Mouse (Mus musculus) kidney, adult 2 months (tissue): ENCODE data around the gene Zfp28. TPM values are rescaled to one million over a fixed set of nuclear protein-coding genes. Genes with fewer than 3 reads are reported as not detected.

Experiments used
- DNase-seq: peaks from one replicate; pipeline ENCODE4 v3.0.0; 2021
- H3K27ac ChIP-seq: fragments of 200-500 bp; 2 replicates; pipeline ENCODE4 v1.5.1; 2012; ENCODE audit warnings: low read depth, low read length, control low read depth, inconsistent platforms; ENCODE audit not compliant: insufficient read depth
- H3K27me3 ChIP-seq: fragments of 200-500 bp; replicated peaks from 2 replicates; pipeline ENCODE4 v1.6.1; 2012; ENCODE audit warnings: mild to moderate bottlenecking, moderate library complexity, low read length, inconsistent platforms; ENCODE audit not compliant: control insufficient read depth, insufficient read depth
- H3K36me3 ChIP-seq: fragments of 200-500 bp; 2 replicates; pipeline ENCODE4 v1.6.1; 2012; ENCODE audit warnings: mild to moderate bottlenecking, moderate library complexity, low read length, inconsistent platforms; ENCODE audit not compliant: control insufficient read depth, insufficient read depth
- H3K4me1 ChIP-seq: fragments of 200-500 bp; 2 replicates; pipeline ENCODE4 v1.6.1; 2011; ENCODE audit warnings: low read length; ENCODE audit not compliant: control insufficient read depth, insufficient read depth
- H3K4me3 ChIP-seq: fragments of 200-500 bp; 2 replicates; pipeline ENCODE4 v1.5.1; 2011; ENCODE audit warnings: mild to moderate bottlenecking, low read depth, low read length, control low read depth; ENCODE audit not compliant: insufficient read depth
- CTCF ChIP-seq: fragments of 200-500 bp; conservative IDR thresholded peaks from 2 replicates; pipeline ENCODE4 v1.5.1; 2011; ENCODE audit warnings: low read depth, mild to moderate bottlenecking, control low read depth, low read length, moderate library complexity, mixed read lengths; ENCODE audit not compliant: insufficient read depth, insufficient read length
- POLR2A ChIP-seq: fragments of 200-500 bp; IDR thresholded peaks from one replicate; pipeline ENCODE4 v1.6.1; 2011; ENCODE audit warnings: low read depth, low read length, control low read depth
- WGBS: fragments of 180-500 bp; shearing (Covaris S2); methylation state at CpG from one replicate; pipeline ENCODE4 v1.1.7; 2018; 5-methylcytosine and 5-hydroxymethylcytosine counted together
- polyA plus RNA-seq: library from polyadenylated mRNA; depleted of rRNA; stranded (reverse); fragments of >200 nt; gene quantifications from 2 replicates; pipeline ENCODE4 v1.2.3, GENCODE M21; 2012

Gene Zfp28
- polyA plus RNA-seq, 1 experiment: 2.0 TPM

DNA sequence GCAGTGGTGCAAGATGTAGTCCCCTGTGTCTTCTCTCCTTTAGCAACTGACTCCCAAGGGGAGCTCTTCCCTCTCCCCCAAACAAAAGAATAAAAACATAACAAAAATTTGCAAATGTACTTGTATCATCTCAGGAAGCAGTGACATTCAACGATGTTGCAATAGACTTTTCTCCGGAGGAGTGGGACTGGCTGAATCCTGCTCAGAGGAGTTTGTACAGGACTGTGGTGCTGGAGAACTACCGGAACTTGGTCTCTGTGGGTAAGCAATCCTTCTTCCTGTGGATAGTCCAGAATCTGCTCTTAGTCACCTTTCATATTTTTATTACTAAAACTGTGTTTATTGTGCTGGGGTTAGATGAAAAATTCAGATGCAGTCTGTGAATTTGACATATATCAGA, 10.1 kb upstream of the Zfp28 start:
- Histone ChIP-seq H3K36me3 (no peaks in the 10 kb centered on the region; the same call in 1 of the 2 replicates), H3K27ac (no peak overlapping the region), H3K4me1 (no peaks in the 10 kb centered on the region), H3K4me3 (no peak overlapping the region), H3K27me3 (no peaks in the 10 kb centered on the region)
- 80% methylated on average over 3 of the region's 3 CpGs for WGBS
- no peak for DNase-seq
- TF ChIP-seq POLR2A: no peak
- TF ChIP-seq CTCF: no peak

GRCm38 (mm10) chr7:6378441-6378840, 4.7 kb upstream of the Zfp28 start:
- DNase-seq: no peak
- Histone ChIP-seq H3K4me1 (peaks cover under 1% of the 10 kb centered on the region), H3K27me3 (no peaks in the 10 kb centered on the region), H3K4me3 (no peak overlapping the region), H3K27ac (no peak overlapping the region), H3K36me3 (no peaks in the 10 kb centered on the region)
- no peak for TF ChIP-seq POLR2A
- WGBS: 80% methylated on average over 8 of the region's 8 CpGs

- Histone ChIP-seq H3K36me3 (no peaks in the 10 kb centered on the region), H3K4me1 (peaks cover 6% of the 10 kb centered on the region), H3K27ac (no peak overlapping the region), H3K4me3 (no peak overlapping the region), H3K27me3 (no peaks in the 10 kb centered on the region)
- DNase-seq: no peak
- WGBS: 84% methylated on average over 2 of the region's 2 CpGs
- TF ChIP-seq CTCF (no peak), POLR2A (no peak)
These were observed 1.7 kb upstream of the Zfp28 start for GRCm38 (mm10) chr7:6381431-6381830.

DNA sequence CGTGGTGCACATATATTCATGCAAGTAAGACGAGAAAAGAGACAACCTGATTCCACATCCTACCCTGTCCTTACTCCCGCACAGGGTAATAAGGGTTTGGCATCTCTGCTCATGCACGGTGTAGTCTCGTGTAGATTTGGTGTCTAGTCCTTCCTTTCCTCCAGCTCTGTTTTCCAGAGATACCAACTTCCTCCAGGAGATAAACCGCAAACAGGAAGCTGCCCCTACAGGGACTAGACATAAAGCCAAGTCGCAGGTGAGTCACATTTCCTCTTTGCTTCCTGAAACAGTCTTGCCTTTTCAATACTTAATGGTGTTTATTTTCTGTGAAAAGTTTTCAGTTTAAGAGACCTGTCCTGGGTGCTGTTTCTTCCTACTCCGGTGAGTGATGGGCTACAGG, 916 bp downstream of the Zfp28 start:
- Histone ChIP-seq H3K36me3 (no peaks in the 10 kb centered on the region), H3K27me3 (no peaks in the 10 kb centered on the region), H3K4me1 (peaks cover 6% of the 10 kb centered on the region), H3K27ac (no peak overlapping the region), H3K4me3 (no peak overlapping the region)
- TF ChIP-seq POLR2A (no peak), CTCF (no peak)
- 57% methylated on average over 8 of the region's 8 CpGs for WGBS
- no peak for DNase-seq

DNA sequence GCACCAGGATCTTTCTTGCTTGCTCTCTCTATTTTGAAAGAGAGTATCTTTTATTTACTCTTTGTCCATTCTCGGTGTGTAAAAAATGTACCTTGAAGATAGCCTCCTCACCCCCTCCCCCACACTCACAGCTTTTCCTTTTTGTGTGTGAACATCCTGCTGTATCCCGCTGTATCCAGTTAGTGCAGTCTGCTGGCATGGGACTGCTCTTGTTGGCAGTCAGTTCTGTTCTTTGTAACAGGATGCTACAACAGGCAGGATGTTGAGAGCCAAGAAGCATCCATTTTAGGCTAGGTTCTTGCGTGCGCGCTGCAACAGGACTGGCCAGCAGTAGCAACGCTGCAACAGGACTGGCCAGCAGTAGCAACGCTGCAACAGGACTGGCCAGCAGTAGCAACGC, 3.9 kb downstream of the Zfp28 start:
- Histone ChIP-seq H3K36me3 (no peaks in the 10 kb centered on the region), H3K27ac (no peak overlapping the region), H3K27me3 (no peaks in the 10 kb centered on the region), H3K4me3 (no peak overlapping the region), H3K4me1 (peaks cover 6% of the 10 kb centered on the region)
- 81% methylated on average over 8 of the region's 8 CpGs for WGBS
- peak; percentile 37 for DNase-seq
- TF ChIP-seq CTCF (no peak), POLR2A (no peak)

DNA sequence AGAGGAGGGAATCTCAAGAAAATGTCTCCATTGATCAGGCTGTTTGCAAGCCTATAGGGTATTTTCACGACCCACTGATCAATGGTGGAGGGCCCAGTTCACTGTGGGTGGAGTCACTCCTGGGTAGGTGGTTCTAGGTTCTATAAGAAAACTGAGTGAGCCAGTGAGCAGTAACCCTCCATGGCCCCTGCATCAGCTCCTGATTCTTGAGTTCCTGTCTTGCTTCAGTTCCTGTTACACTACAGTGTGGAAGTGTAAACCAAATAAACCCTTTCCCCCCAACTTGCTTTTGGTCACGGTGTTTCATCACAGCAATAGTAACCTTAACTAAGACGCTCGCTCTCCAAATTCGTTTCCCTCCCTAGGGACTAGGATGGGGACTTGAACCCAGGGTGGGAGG, 5.9 kb downstream of the Zfp28 start:
- DNase-seq: no peak
- Histone ChIP-seq H3K4me1 (no peaks in the 10 kb centered on the region), H3K27me3 (no peaks in the 10 kb centered on the region), H3K27ac (no peak overlapping the region), H3K4me3 (no peak overlapping the region), H3K36me3 (peaks cover 8% of the 10 kb centered on the region)
- 85% methylated on average over 5 of the region's 5 CpGs for WGBS
- TF ChIP-seq POLR2A: no peak
- TF ChIP-seq CTCF: no peak

- Histone ChIP-seq H3K36me3 (peaks cover 8% of the 10 kb centered on the region), H3K4me3 (no peak overlapping the region), H3K4me1 (no peaks in the 10 kb centered on the region), H3K27ac (no peak overlapping the region), H3K27me3 (no peaks in the 10 kb centered on the region)
- TF ChIP-seq POLR2A: no peak
- no peak for TF ChIP-seq CTCF
- 75% methylated on average over 5 of the region's 5 CpGs for WGBS
- DNase-seq: no peak
These were observed 6.4 kb downstream of the Zfp28 start for GRCm38 (mm10) chr7:6389449-6389848.
